In the genomic region with DNA sequence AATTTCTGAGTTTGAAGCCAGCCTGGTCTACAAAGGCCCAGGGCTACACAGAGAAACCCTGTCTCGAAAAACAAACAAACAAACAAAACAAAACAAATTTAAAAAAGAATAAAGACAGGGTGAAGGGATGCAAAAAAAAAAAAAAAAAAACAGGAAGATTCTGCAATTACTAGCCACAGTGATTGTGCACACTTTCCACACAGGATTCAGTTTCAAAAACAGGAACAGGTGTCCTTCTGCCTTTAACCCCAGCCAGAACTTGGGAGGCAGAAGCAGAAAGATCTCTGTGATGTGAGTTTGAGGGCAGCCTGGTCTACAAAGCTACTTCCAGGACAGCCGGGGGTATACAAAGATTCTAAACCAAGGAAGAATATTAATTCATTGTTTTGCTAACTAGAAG, we compare ENCODE assay signal across 9 mouse cellular contexts. TPM values are rescaled to one million over a fixed set of nuclear protein-coding genes. Genes with fewer than 3 reads are reported as not detected.
DNase-seq lines count a peak whose midpoint lies in the region; ATAC-seq and TF ChIP-seq lines count a peak whose summit lies in the region.
"Had no signal": no experiment of that assay in that cellular context is flagged by ENCODE, and none has a peak within 500 bp of the region (broad histone marks: within the 10 kb centered on the region; RNA-seq: fewer than 3 reads in every experiment).

No protein-coding gene starts in this region.

- no peak for TF ChIP-seq EP300 in liver, embryonic 14.5 days (IDR thresholded peaks at IDR 0.05; ENCODE audit: low read depth)

- H3K9me3 ChIP-seq in erythroblast, embryonic 14.5 days (ENCODE audit: control insufficient read depth, low read length): no peaks in the 10 kb centered on the region
- no peaks in the 10 kb centered on the region for H3K9me3 ChIP-seq in liver, embryonic 14.5 days (ENCODE audit: control insufficient read depth, low read length)

- peak overlapping the region; percentile 89 for H3K9ac ChIP-seq in liver, embryonic 14.5 days (replicated peaks)

- H3K27me3 ChIP-seq in erythroblast, embryonic 14.5 days (ENCODE audit: control insufficient read depth): no peaks in the 10 kb centered on the region
- H3K27me3 ChIP-seq in thymus, adult 2 months (ENCODE audit: control insufficient read depth, insufficient read depth, low read length): no peaks in the 10 kb centered on the region
- no peaks in the 10 kb centered on the region for H3K27me3 ChIP-seq in liver, embryonic 14.5 days (ENCODE audit: control insufficient read depth, insufficient read depth, low read length)

- H3K27ac ChIP-seq in thymus, adult 2 months (ENCODE audit: control insufficient read depth, insufficient read depth, low read length): peak overlapping the region; percentile 75
- peak overlapping the region; percentile 88 for H3K27ac ChIP-seq in liver, embryonic 14.5 days

- WGBS in thymus, adult 2 months: 51% methylated on average over 2 of the region's 2 CpGs
- WGBS in liver, embryonic 14.5 days (ENCODE audit: insufficient replicate concordance): 54% methylated on average over 2 of the region's 2 CpGs

- H3K36me3 ChIP-seq in erythroblast, embryonic 14.5 days (ENCODE audit: control insufficient read depth): peaks cover 19% of the 10 kb centered on the region
- H3K36me3 ChIP-seq in thymus, adult 2 months (ENCODE audit: control insufficient read depth, insufficient read depth, low read length): no peaks in the 10 kb centered on the region
- H3K36me3 ChIP-seq in liver, embryonic 14.5 days (replicated peaks; ENCODE audit: control insufficient read depth, insufficient read depth, low read depth): no peaks in the 10 kb centered on the region

- no peak for TF ChIP-seq POLR2A in thymus, adult 2 months (IDR thresholded peaks at IDR 0.05; ENCODE audit: control insufficient read depth, extremely low read depth, insufficient read depth, low read length, poor library complexity)

- no peak for DNase-seq in thymus, adult 2 months
- DNase-seq in thymus, postnatal 36 days: no peak
- no peak for DNase-seq in liver, embryonic 14.5 days (ENCODE audit: low read depth in 3 of 3, low spot score in 3 of 3)
- no peak for DNase-seq in layer of hippocampus, adult 18-20 months (ENCODE audit: low spot score in 2 of 2)
- no peak for DNase-seq in urinary bladder, postnatal 14 days (ENCODE audit: low spot score)
- DNase-seq in embryo, embryonic 10.5 days (ENCODE audit: low spot score): no peak
- DNase-seq: lung, postnatal 14 days had no signal

- no peak for TF ChIP-seq CTCF in thymus, adult 2 months (IDR thresholded peaks at IDR 0.05; ENCODE audit: borderline replicate concordance, control insufficient read depth, extremely low read depth, insufficient read depth, low read length, poor library complexity)
- TF ChIP-seq CTCF in liver, embryonic 14.5 days (IDR thresholded peaks at IDR 0.05; ENCODE audit: low read depth): no peak

- H3K4me1 ChIP-seq in erythroblast, embryonic 14.5 days (ENCODE audit: control insufficient read depth): peaks cover 57% of the 10 kb centered on the region
- peaks cover 29% of the 10 kb centered on the region for H3K4me1 ChIP-seq in thymus, adult 2 months (replicated peaks; ENCODE audit: control insufficient read depth, insufficient read depth, low read length)
- peaks cover 7 to 17% of the 10 kb centered on the region in 2 experiments for H3K4me1 ChIP-seq in liver, embryonic 14.5 days (replicated peaks; ENCODE audit: control insufficient read depth in 2 of 2, insufficient read depth in 2 of 2, low read length in 1 of 2)

- peak overlapping the region; percentile 77 for H3K4me3 ChIP-seq in erythroblast, embryonic 14.5 days (replicated peaks)
- H3K4me3 ChIP-seq in thymus, adult 2 months (ENCODE audit: control insufficient read depth, insufficient read depth, low read length): peak overlapping the region; percentile 92
- peak overlapping the region; percentile 77 to 88 for H3K4me3 ChIP-seq in liver, embryonic 14.5 days (ENCODE audit: insufficient read depth in 1 of 2, low read depth in 2 of 2, low read length in 2 of 2)

- H3K4me2 ChIP-seq in liver, embryonic 14.5 days (ENCODE audit: low read depth): peak overlapping the region; percentile 97

- ATAC-seq in erythroblast, adult 5-6 weeks (replicated peaks; ENCODE audit: low FRiP score, poor library complexity, severe bottlenecking): no peak
- ATAC-seq in liver, embryonic 14.5 days (ENCODE audit: insufficient read depth): no peak

RNA-seq across cellular contexts. Expression of gene Borcs6, which starts 1.3 kb away (rescaled TPM):
- polyA plus RNA-seq in erythroblast, embryonic 14.5 days (2012): 2.0 and 2.4 TPM in 2 replicates
- total RNA-seq in erythroblast, adult 5-6 weeks (2015; ENCODE audit: low replicate concordance): 2.5 and 3.1 TPM in 2 replicates
- 1.0 and 4.7 TPM in 2 replicates for total RNA-seq in erythroblast, adult 5-6 weeks (2017; ENCODE audit: low replicate concordance)
- 18.0 TPM in 2 replicates for polyA plus RNA-seq in thymus, adult 2 months (2012; rRNA removed)
- polyA plus RNA-seq in liver, embryonic 14.5 days (2012; rRNA removed): 3.0 and 3.4 TPM in 2 replicates
- 2.2 and 3.0 TPM in 2 replicates for polyA plus RNA-seq in liver, embryonic 14.5 days (2014; fragmentation: Nextera tagmentation; extraction: Ambion mirVana)
- total RNA-seq in layer of hippocampus, adult 18-20 months (2021): 10 to 100 TPM; 32.9 to 36.4 TPM

RNA-seq across cellular contexts. Expression of gene Tmem107, which starts 12.3 kb away (rescaled TPM):
- 10.0 and 12.3 TPM in 2 replicates for polyA plus RNA-seq in erythroblast, embryonic 14.5 days (2012)
- total RNA-seq in erythroblast, adult 5-6 weeks (2015; ENCODE audit: low replicate concordance): 2.3 and 6.1 TPM in 2 replicates
- total RNA-seq in erythroblast, adult 5-6 weeks (2017; ENCODE audit: low replicate concordance): 2.9 and 3.9 TPM in 2 replicates
- 31.1 and 33.0 TPM in 2 replicates for polyA plus RNA-seq in thymus, adult 2 months (2012; rRNA removed)
- 12.0 and 18.0 TPM in 2 replicates for polyA plus RNA-seq in liver, embryonic 14.5 days (2012; rRNA removed)
- polyA plus RNA-seq in liver, embryonic 14.5 days (2014; fragmentation: Nextera tagmentation; extraction: Ambion mirVana): 21.9 and 29.3 TPM in 2 replicates
- 10 to 100 TPM; 15.2 to 21.0 TPM for total RNA-seq in layer of hippocampus, adult 18-20 months (2021)

RNA-seq across cellular contexts. Expression of gene Aurkb, which starts 12.8 kb away (rescaled TPM):
- polyA plus RNA-seq in erythroblast, embryonic 14.5 days (2012): 20.3 and 26.6 TPM in 2 replicates
- 32.9 and 35.3 TPM in 2 replicates for total RNA-seq in erythroblast, adult 5-6 weeks (2015; ENCODE audit: low replicate concordance)
- 74.0 and 102 TPM in 2 replicates for total RNA-seq in erythroblast, adult 5-6 weeks (2017; ENCODE audit: low replicate concordance)
- 192 and 276 TPM in 2 replicates for polyA plus RNA-seq in thymus, adult 2 months (2012; rRNA removed)
- 65.6 and 78.6 TPM in 2 replicates for polyA plus RNA-seq in liver, embryonic 14.5 days (2012; rRNA removed)
- 90.8 and 94.3 TPM in 2 replicates for polyA plus RNA-seq in liver, embryonic 14.5 days (2014; fragmentation: Nextera tagmentation; extraction: Ambion mirVana)
- not detected for total RNA-seq in layer of hippocampus, adult 18-20 months (2021)

RNA-seq across cellular contexts. Expression of gene Vamp2, which starts 30.0 kb away (rescaled TPM):
- 7.9 and 9.1 TPM in 2 replicates for polyA plus RNA-seq in erythroblast, embryonic 14.5 days (2012)
- 50.3 and 58.7 TPM in 2 replicates for total RNA-seq in erythroblast, adult 5-6 weeks (2015; ENCODE audit: low replicate concordance)
- total RNA-seq in erythroblast, adult 5-6 weeks (2017; ENCODE audit: low replicate concordance): 12.4 and 17.8 TPM in 2 replicates
- 159 and 175 TPM in 2 replicates for polyA plus RNA-seq in thymus, adult 2 months (2012; rRNA removed)
- 23.0 and 23.1 TPM in 2 replicates for polyA plus RNA-seq in liver, embryonic 14.5 days (2012; rRNA removed)
- polyA plus RNA-seq in liver, embryonic 14.5 days (2014; fragmentation: Nextera tagmentation; extraction: Ambion mirVana): 11.4 and 12.6 TPM in 2 replicates
- 1,000 to 10,000 TPM in 1 of 2 experiments, 100 to 1,000 TPM in 1; 995 to 1,010 TPM for total RNA-seq in layer of hippocampus, adult 18-20 months (2021)

RNA-seq across cellular contexts. Expression of gene Per1, which starts 36.8 kb away (rescaled TPM):
- 1.4 and 1.5 TPM in 2 replicates for polyA plus RNA-seq in erythroblast, embryonic 14.5 days (2012)
- total RNA-seq in erythroblast, adult 5-6 weeks (2015; ENCODE audit: low replicate concordance): 2.3 and 3.1 TPM in 2 replicates
- total RNA-seq in erythroblast, adult 5-6 weeks (2017; ENCODE audit: low replicate concordance): 1.7 and 1.9 TPM in 2 replicates
- 28.0 and 29.6 TPM in 2 replicates for polyA plus RNA-seq in thymus, adult 2 months (2012; rRNA removed)
- 1.8 and 1.9 TPM in 2 replicates for polyA plus RNA-seq in liver, embryonic 14.5 days (2012; rRNA removed)
- polyA plus RNA-seq in liver, embryonic 14.5 days (2014; fragmentation: Nextera tagmentation; extraction: Ambion mirVana): 3.0 and 4.2 TPM in 2 replicates
- total RNA-seq in layer of hippocampus, adult 18-20 months (2021): 100 to 1,000 TPM in 1 of 2 experiments, 10 to 100 TPM in 1; 92.9 to 115 TPM
